Mouse (Mus musculus) midbrain, embryonic 10.5 days (tissue): ENCODE data around the gene Ap2a2. TPM values are rescaled to one million over a fixed set of nuclear protein-coding genes. Genes with fewer than 3 reads are reported as not detected.

Source experiments
- DNase-seq: peaks from one replicate; pipeline ENCODE4 v3.0.0-alpha.2; 2017; ENCODE audit warnings: low spot score
- H3K27ac ChIP-seq: fragments of 300-500 bp; sonication (generic); replicated peaks from 2 replicates; pipeline ENCODE4 v1.5.1; 2016; ENCODE audit warnings: mild to moderate bottlenecking
- H3K27me3 ChIP-seq: fragments of 300-500 bp; sonication (generic); 2 replicates; pipeline ENCODE4 v1.6.1; 2016; ENCODE audit warnings: low read depth, mild to moderate bottlenecking; ENCODE audit not compliant: poor library complexity, severe bottlenecking
- H3K36me3 ChIP-seq: fragments of 300-500 bp; sonication (generic); 2 replicates; pipeline ENCODE4 v1.6.1; 2016; ENCODE audit warnings: mild to moderate bottlenecking, moderate library complexity
- H3K4me1 ChIP-seq: fragments of 300-500 bp; sonication (generic); 2 replicates; pipeline ENCODE4 v1.6.1; 2016
- H3K4me3 ChIP-seq: fragments of 300-500 bp; sonication (generic); 2 replicates; pipeline ENCODE4 v1.5.1; 2016; ENCODE audit warnings: mild to moderate bottlenecking, moderate library complexity
- H3K9me3 ChIP-seq: fragments of 300-500 bp; sonication (generic); replicated peaks from 2 replicates; pipeline ENCODE4 v1.6.1; 2016; ENCODE audit warnings: mild to moderate bottlenecking
- WGBS: fragments of 180-500 bp; shearing (Covaris S2); methylation state at CpG from one replicate; pipeline ENCODE4 v1.1.7; 2016; 5-methylcytosine and 5-hydroxymethylcytosine counted together
- polyA plus RNA-seq: library from polyadenylated mRNA; unstranded; fragments of >200 nt; fragmentation: Nextera tagmentation; extraction: Ambion mirVana; gene quantifications from 2 replicates; pipeline ENCODE4 v1.2.1, GENCODE M21; 2016

Gene Ap2a2
- polyA plus RNA-seq, 1 experiment from 2014 or later, result 104 TPM

DNA sequence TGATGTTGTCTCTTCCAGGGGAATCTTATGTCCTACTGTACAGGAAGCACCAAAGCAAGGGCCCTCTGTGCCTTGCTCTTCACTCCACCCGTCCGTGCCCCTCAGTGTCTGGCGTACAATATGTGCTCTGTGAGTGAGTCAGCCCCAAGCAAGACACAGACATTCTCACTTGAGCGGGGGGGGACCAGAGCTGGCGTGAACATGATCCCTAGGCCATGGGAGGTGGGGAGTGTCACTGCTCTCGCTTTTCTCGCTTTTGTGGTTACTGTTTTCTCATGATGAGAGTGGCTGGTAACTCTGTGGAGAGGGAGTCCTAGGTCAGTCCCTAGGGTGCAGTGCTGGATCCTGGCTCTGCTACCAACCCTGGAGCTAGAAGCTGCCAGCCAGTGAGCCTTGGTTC, 2.6 kb downstream of the Ap2a2 start:
- peaks cover 14% of the 10 kb centered on the region; the same call in 1 of the 2 replicates for H3K36me3 ChIP-seq
- 83% methylated on average over 7 of the region's 7 CpGs for WGBS
- H3K4me1 ChIP-seq, result peaks cover 42% of the 10 kb centered on the region
- no peaks in the 10 kb centered on the region for H3K9me3 ChIP-seq
- H3K27ac ChIP-seq, result no peak overlapping the region
- no peak overlapping the region for H3K4me3 ChIP-seq
- H3K27me3 ChIP-seq, result 0 out of 2 replicates have a peak, but pooled peaks cover 4% of the 10 kb centered on the region
- no peak for DNase-seq

- no peak for DNase-seq
- Histone ChIP-seq H3K4me3 (no peak overlapping the region), H3K9me3 (no peaks in the 10 kb centered on the region), H3K27me3 (no peaks in the 10 kb centered on the region), H3K27ac (no peak overlapping the region), H3K36me3 (peaks cover 16% of the 10 kb centered on the region; the same call in 1 of the 2 replicates), H3K4me1 (peaks cover 37% of the 10 kb centered on the region)
- 81% methylated on average over 7 of the region's 7 CpGs for WGBS
These were observed 4.6 kb downstream of the Ap2a2 start for GRCm38 (mm10) chr7:141566587-141566986.

- H3K4me1 ChIP-seq, result peaks cover 19% of the 10 kb centered on the region
- no peaks in the 10 kb centered on the region for H3K9me3 ChIP-seq
- no peak overlapping the region for H3K4me3 ChIP-seq
- peaks cover 24% of the 10 kb centered on the region for H3K36me3 ChIP-seq
- 93% methylated on average over 9 of the region's 9 CpGs for WGBS
- H3K27me3 ChIP-seq, result no peaks in the 10 kb centered on the region
- H3K27ac ChIP-seq, result no peak overlapping the region
- no peak for DNase-seq
These were observed 7.4 kb downstream of the Ap2a2 start for GRCm38 (mm10) chr7:141569283-141569803.

- peaks cover 14% of the 10 kb centered on the region for H3K4me1 ChIP-seq
- 92% methylated on average over 3 of the region's 3 CpGs for WGBS
- H3K27ac ChIP-seq, result no peak overlapping the region
- H3K9me3 ChIP-seq, result no peaks in the 10 kb centered on the region
- H3K4me3 ChIP-seq, result no peak overlapping the region
- peaks cover 20% of the 10 kb centered on the region for H3K36me3 ChIP-seq
- no peaks in the 10 kb centered on the region for H3K27me3 ChIP-seq
- DNase-seq, result no peak
These were observed 7.9 kb downstream of the Ap2a2 start for GRCm38 (mm10) chr7:141569916-141570315.

DNA sequence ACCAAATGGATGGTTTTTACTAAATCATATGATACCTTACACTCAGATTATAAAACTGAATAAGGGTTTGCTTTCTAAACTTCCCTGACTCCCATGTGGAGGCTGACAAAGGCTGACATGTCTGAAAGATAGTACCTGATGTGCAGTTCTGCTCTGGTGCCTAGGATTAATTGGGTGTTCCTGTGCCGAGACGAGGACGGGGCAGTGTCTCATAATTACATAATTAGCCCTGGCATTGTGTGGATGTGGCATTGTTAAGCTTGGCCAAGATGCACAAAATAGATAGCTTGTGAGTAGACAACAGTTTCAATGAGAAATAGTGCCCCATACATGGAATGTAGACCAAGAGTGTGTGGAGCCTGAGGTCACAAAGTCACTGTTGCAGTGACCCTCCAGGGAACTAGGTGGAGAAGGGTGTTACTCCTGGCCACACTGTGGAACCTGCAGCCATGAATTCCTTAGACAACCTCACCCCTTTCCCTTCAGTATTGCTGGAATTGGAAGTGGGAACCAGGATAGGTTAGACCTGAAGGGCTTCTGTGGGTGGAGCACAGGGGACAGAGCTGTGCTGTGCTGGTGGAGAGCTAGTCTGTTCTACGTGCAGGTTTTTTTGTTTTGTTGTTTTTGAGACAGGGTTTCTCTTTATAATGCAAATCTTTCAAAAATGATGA, 8.8 kb downstream of the Ap2a2 start:
- no peak overlapping the region for H3K4me3 ChIP-seq
- peaks cover 12% of the 10 kb centered on the region for H3K4me1 ChIP-seq
- 88% methylated on average over 4 of the region's 4 CpGs for WGBS
- no peak overlapping the region for H3K27ac ChIP-seq
- DNase-seq, result no peak
- H3K9me3 ChIP-seq, result no peaks in the 10 kb centered on the region
- H3K36me3 ChIP-seq, result peaks cover 11% of the 10 kb centered on the region
- H3K27me3 ChIP-seq, result no peaks in the 10 kb centered on the region

GRCm38 (mm10) chr7:141574041-141574440, 12.1 kb downstream of the Ap2a2 start:
- H3K27me3 ChIP-seq, result no peaks in the 10 kb centered on the region
- no peak for DNase-seq
- H3K9me3 ChIP-seq, result no peaks in the 10 kb centered on the region
- no peaks in the 10 kb centered on the region for H3K4me1 ChIP-seq
- WGBS, result 92% methylated on average over 3 of the region's 3 CpGs
- H3K36me3 ChIP-seq, result peaks cover 15% of the 10 kb centered on the region
- H3K4me3 ChIP-seq, result no peak overlapping the region
- H3K27ac ChIP-seq, result no peak overlapping the region

GRCm38 (mm10) chr7:141575481-141575880, 13.5 kb downstream of the Ap2a2 start:
- WGBS, result 86% methylated on average over 3 of the region's 3 CpGs
- Histone ChIP-seq H3K4me1 (no peaks in the 10 kb centered on the region), H3K36me3 (peaks cover 13% of the 10 kb centered on the region), H3K27ac (no peak overlapping the region), H3K4me3 (no peak overlapping the region), H3K27me3 (no peaks in the 10 kb centered on the region), H3K9me3 (no peaks in the 10 kb centered on the region)
- DNase-seq, result no peak

DNA sequence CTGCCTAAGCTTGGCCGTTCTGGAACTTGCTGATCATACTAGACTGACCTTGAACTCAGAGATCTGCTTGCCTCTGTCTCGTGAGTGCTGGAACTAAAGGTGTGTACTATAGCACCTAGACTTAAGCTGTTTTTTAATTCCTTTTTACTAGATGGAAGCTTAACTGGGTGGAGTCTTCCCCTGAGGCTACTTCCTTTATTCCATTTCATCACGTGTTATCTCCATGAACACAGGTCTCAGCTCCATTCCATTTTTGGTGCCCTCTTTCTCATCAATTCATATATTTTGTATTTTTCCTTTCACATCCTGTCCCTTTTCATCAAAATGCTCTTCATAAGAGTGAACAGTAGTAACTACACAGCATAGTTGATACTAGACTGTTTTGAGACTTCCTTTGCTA, 15.8 kb downstream of the Ap2a2 start:
- Histone ChIP-seq H3K27ac (no peak overlapping the region), H3K4me1 (no peaks in the 10 kb centered on the region), H3K4me3 (no peak overlapping the region), H3K27me3 (no peaks in the 10 kb centered on the region), H3K9me3 (no peaks in the 10 kb centered on the region), H3K36me3 (peaks cover 15% of the 10 kb centered on the region)
- DNase-seq, result no peak
- 93% methylated on average over 3 of the region's 3 CpGs for WGBS

DNA sequence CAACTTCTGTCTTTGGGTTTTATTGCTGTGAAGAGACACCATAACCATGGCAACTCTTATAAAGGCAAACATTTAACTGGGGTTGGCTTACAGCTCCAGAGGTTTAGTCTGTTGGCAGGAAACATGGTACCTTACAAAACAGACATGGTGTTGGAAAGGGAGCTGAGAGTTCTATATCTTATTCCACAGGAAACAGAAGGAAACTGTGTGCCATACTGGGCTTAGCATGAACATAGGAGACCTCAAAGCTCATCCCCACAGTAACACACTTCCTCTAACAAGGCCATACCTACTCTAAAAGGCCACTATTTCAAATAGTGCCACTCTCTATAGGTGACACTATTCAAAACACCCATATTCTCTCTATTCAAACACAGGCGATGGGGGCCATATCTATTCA, 16.5 kb downstream of the Ap2a2 start:
- 95% methylated on average over 1 of the region's 1 CpGs for whole genome bisulfite sequencing
- Histone ChIP-seq H3K27ac (no peak overlapping the region), H3K4me3 (no peak overlapping the region), H3K27me3 (no peaks in the 10 kb centered on the region), H3K4me1 (no peaks in the 10 kb centered on the region), H3K9me3 (no peaks in the 10 kb centered on the region), H3K36me3 (peaks cover 12% of the 10 kb centered on the region)
- DNase-seq, result no peak

- H3K4me1 ChIP-seq, result no peaks in the 10 kb centered on the region
- 88% methylated on average over 2 of the region's 2 CpGs for WGBS
- H3K36me3 ChIP-seq, result peaks cover 8% of the 10 kb centered on the region
- H3K4me3 ChIP-seq, result no peak overlapping the region
- H3K9me3 ChIP-seq, result no peaks in the 10 kb centered on the region
- no peak for DNase-seq
- H3K27me3 ChIP-seq, result no peaks in the 10 kb centered on the region
- no peak overlapping the region for H3K27ac ChIP-seq
These were observed 17.0 kb downstream of the Ap2a2 start for GRCm38 (mm10) chr7:141578943-141579342.

DNA sequence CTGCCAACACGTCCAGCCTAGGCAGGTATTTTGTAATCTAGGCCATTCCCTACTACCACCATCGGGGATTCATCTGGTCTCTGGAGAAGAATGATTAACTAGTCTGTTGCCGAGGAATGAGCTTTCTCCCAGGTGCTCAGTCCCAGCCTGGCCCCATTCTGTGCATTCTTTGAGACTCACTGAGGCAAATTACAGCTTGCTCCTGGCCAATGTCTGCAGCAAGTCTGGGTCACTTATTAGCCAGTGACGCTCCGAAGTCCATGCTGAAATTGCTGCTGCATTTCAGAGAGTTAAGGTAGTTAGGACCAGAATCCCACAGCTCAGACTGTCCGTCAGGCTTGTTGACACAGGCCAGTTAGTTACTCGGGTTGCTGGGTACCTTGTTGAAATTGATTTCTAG, 19.4 kb downstream of the Ap2a2 start:
- 89% methylated on average over 7 of the region's 7 CpGs for WGBS
- DNase-seq, result no peak
- H3K9me3 ChIP-seq, result no peaks in the 10 kb centered on the region

DNA sequence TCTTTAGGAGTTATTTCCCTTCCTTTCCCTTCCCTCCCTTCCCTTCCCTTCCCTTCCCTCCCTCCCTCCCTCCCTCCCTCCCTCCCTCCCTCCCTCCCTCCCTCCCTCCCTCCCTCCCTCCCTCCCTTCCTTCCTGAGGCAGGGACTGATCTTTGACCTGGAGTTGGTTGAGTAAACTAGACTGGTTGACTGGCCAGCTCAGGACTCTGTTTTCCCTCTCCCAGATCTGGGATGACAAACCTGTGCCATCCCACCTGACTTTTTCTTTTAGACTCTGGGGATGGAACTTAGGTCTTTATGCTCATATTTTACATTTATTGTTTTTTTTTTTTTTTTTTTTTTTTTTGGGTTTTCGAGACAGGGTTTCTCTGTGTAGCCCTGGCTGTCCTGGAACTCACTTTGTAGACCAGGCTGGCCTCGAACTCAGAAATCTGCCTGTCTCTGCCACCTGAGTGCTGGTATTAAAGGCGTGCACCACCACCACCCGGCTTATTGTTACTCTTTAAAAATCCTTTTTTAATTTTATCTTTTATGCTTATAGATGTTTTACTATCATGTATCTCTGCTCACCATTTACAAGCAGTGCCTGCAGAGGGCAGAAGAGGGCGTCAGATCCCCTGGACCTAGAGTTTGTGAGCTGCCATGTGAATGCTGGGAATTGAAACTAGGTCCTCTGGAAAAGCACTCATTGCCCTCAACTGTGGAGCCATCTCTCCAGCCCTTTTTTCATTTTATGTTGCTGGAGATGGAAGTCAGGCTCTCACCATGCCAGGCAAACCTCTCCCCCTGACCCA, 22.3 kb downstream of the Ap2a2 start:
- Histone ChIP-seq H3K27me3 (no peaks in the 10 kb centered on the region), H3K4me1 (no peaks in the 10 kb centered on the region), H3K27ac (no peak overlapping the region), H3K36me3 (peaks cover 15% of the 10 kb centered on the region), H3K4me3 (no peak overlapping the region), H3K9me3 (no peaks in the 10 kb centered on the region)
- no peak for DNase-seq
- WGBS, result 82% methylated on average over 5 of the region's 5 CpGs

More for the DNA sequence above, 19.4 kb downstream of the Ap2a2 start:
- H3K36me3 ChIP-seq, result peaks cover 8% of the 10 kb centered on the region; the same call in 1 of the 2 replicates
- H3K27ac ChIP-seq, result no peak overlapping the region
- no peak overlapping the region for H3K4me3 ChIP-seq
- no peaks in the 10 kb centered on the region for H3K27me3 ChIP-seq
- H3K4me1 ChIP-seq, result no peaks in the 10 kb centered on the region

- no peaks in the 10 kb centered on the region for H3K9me3 ChIP-seq
- H3K36me3 ChIP-seq, result peaks cover 23% of the 10 kb centered on the region
- no peak for DNase-seq
- WGBS, result 84% methylated on average over 4 of the region's 4 CpGs
- H3K4me1 ChIP-seq, result no peaks in the 10 kb centered on the region
- no peak overlapping the region for H3K27ac ChIP-seq
- no peak overlapping the region for H3K4me3 ChIP-seq
- H3K27me3 ChIP-seq, result no peaks in the 10 kb centered on the region
These were observed 23.3 kb downstream of the Ap2a2 start for GRCm38 (mm10) chr7:141585288-141585687.
